Mouse (Mus musculus): Measurements from ENCODE around the gene Klhl13. TPM values are rescaled to one million over a fixed set of nuclear protein-coding genes. Genes with fewer than 3 reads are reported as not detected.

Klhl13 gene
- polyA plus RNA-seq, 1 experiment from 2014 or later = 121 TPM

DNA sequence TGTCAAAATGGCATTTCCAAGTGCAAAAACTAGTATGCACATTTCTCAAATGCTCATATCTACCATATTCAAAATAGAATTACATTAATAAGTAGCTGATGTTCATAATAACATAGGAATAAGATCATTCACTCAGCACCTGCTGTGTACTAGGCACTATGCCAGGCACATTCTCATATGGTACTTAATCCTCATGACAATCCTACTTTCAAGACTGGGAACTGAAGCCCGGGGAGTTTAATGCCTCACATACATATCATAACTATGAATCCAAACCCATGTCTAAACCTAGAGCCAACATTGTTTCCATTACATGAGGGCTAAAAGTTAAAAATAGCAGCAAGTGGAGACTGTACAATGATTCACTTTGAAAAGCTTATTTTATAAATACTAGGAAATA lies 97.3 kb downstream of the Klhl13 start:
- Histone ChIP-seq H3K27ac (replicated peaks) (no peak overlapping the region), H3K4me1 (replicated peaks) (no peaks in the 10 kb centered on the region), H3K4me2 (no peak overlapping the region), H3K27me3 (no peaks in the 10 kb centered on the region), H3K4me3 (no peak overlapping the region), H3K9me3 (no peaks in the 10 kb centered on the region), H3K36me3 (no peaks in the 10 kb centered on the region), H3K9ac (no peak overlapping the region)
- WGBS = 62% methylated on average over 1 of the region's 1 CpGs
- no peak for ATAC-seq (ENCODE audit: low FRiP score, low read depth)

GRCm38 (mm10) chrX:23248752-23249151 lies 116.1 kb downstream of the Klhl13 start:
- H3K9me3 ChIP-seq = no peaks in the 10 kb centered on the region
- H3K9ac ChIP-seq = no peak overlapping the region
- H3K4me3 ChIP-seq = no peak overlapping the region
- no peak for ATAC-seq (ENCODE audit: low FRiP score, low read depth)
- H3K27ac ChIP-seq (replicated peaks) = no peak overlapping the region
- no peaks in the 10 kb centered on the region for H3K27me3 ChIP-seq
- no peaks in the 10 kb centered on the region for H3K36me3 ChIP-seq
- no peaks in the 10 kb centered on the region for H3K4me1 ChIP-seq (replicated peaks)
- H3K4me2 ChIP-seq = no peak overlapping the region
